Mouse (Mus musculus): ENCODE results near the gene Cacna2d1. TPM values are rescaled to one million over a fixed set of nuclear protein-coding genes. Genes with fewer than 3 reads are reported as not detected.

Cacna2d1 gene
- total and polyA plus RNA-seq, 3 experiments: 0.27 to 1.5 TPM; not detected in 1

GRCm38 (mm10) chr5:16166868-16167267, 232.4 kb downstream of the Cacna2d1 start:
- Histone ChIP-seq H3K27me3 (ENCODE audit: insufficient read depth, low read length) (no peaks in the 10 kb centered on the region), H3K4me1 (ENCODE audit: insufficient read depth, low read depth, low read length) (no peaks in the 10 kb centered on the region), H3K36me3 (replicated peaks) (no peaks in the 10 kb centered on the region), H3K9me3 (replicated peaks) (no peaks in the 10 kb centered on the region), H3K4me3 (ENCODE audit: low read depth, low read length) (no peak overlapping the region)
- DNase-seq (ENCODE audit: low spot score) (no peak), ATAC-seq (ENCODE audit: extremely low read depth, insufficient number of reproducible peaks, low FRiP score, poor library complexity, severe bottlenecking) (no peak)
- TF ChIP-seq POLR2AphosphoS5 (IDR thresholded peaks at IDR 0.05; ENCODE audit: insufficient replicate concordance, low read depth, low read length) (no peak), GATA1 (IDR thresholded peaks at IDR 0.05; ENCODE audit: borderline replicate concordance, low read length) (no peak), GATA2 (IDR thresholded peaks at IDR 0.05; ENCODE audit: borderline replicate concordance, low read depth, low read length) (no peak), TAL1 (conservative IDR thresholded peaks at IDR 0.05; ENCODE audit: low read depth, low read length) (no peak), CTCF (IDR thresholded peaks at IDR 0.05; ENCODE audit: low read depth, low read length) (no peak)

DNA sequence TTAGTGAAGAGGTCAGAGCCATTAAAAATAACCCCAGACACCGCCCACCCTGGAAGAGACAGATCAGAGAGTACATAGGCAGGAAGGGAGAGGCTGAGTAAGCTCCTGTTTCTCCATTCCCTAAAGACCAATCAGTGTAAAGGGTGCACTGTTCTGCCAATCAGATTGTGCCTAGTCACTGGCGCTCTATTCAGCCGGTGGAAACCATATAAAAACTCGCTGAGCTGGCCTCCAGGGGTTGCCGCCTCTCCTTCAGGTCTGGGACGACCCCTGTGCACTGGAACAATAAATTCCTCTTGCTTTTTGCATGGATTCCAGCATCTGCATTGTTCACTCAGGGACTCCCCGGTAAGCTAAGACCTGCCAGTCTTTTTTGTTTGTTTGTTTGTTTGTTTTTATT, 246.6 kb downstream of the Cacna2d1 start:
- H3K9me3 ChIP-seq (replicated peaks): no peaks in the 10 kb centered on the region
- no peak for ATAC-seq (ENCODE audit: extremely low read depth, insufficient number of reproducible peaks, low FRiP score, poor library complexity, severe bottlenecking)
- no peaks in the 10 kb centered on the region for H3K4me1 ChIP-seq (ENCODE audit: insufficient read depth, low read depth, low read length)
- H3K36me3 ChIP-seq (replicated peaks): no peaks in the 10 kb centered on the region
- H3K4me3 ChIP-seq (ENCODE audit: low read depth, low read length): no peak overlapping the region
- TF ChIP-seq TAL1 (conservative IDR thresholded peaks at IDR 0.05; ENCODE audit: low read depth, low read length) (no peak), GATA2 (IDR thresholded peaks at IDR 0.05; ENCODE audit: borderline replicate concordance, low read depth, low read length) (no peak), CTCF (IDR thresholded peaks at IDR 0.05; ENCODE audit: low read depth, low read length) (no peak), GATA1 (IDR thresholded peaks at IDR 0.05; ENCODE audit: borderline replicate concordance, low read length) (no peak), POLR2AphosphoS5 (IDR thresholded peaks at IDR 0.05; ENCODE audit: insufficient replicate concordance, low read depth, low read length) (no peak)
- H3K27me3 ChIP-seq (ENCODE audit: insufficient read depth, low read length): no peaks in the 10 kb centered on the region
- no peak for DNase-seq (ENCODE audit: low spot score)

- ATAC-seq (ENCODE audit: extremely low read depth, insufficient number of reproducible peaks, low FRiP score, poor library complexity, severe bottlenecking) (no peak), DNase-seq (ENCODE audit: low spot score) (no peak)
- Histone ChIP-seq H3K36me3 (replicated peaks) (no peaks in the 10 kb centered on the region), H3K4me1 (ENCODE audit: insufficient read depth, low read depth, low read length) (no peaks in the 10 kb centered on the region), H3K27me3 (ENCODE audit: insufficient read depth, low read length) (no peaks in the 10 kb centered on the region), H3K9me3 (replicated peaks) (no peaks in the 10 kb centered on the region), H3K4me3 (ENCODE audit: low read depth, low read length) (no peak overlapping the region)
- TF ChIP-seq CTCF (IDR thresholded peaks at IDR 0.05; ENCODE audit: low read depth, low read length): no peak
- TF ChIP-seq GATA2 (IDR thresholded peaks at IDR 0.05; ENCODE audit: borderline replicate concordance, low read depth, low read length): no peak
- TF ChIP-seq TAL1 (conservative IDR thresholded peaks at IDR 0.05; ENCODE audit: low read depth, low read length): no peak
- no peak for TF ChIP-seq POLR2AphosphoS5 (IDR thresholded peaks at IDR 0.05; ENCODE audit: insufficient replicate concordance, low read depth, low read length)
- no peak for TF ChIP-seq GATA1 (IDR thresholded peaks at IDR 0.05; ENCODE audit: borderline replicate concordance, low read length)
Measured at GRCm38 (mm10) chr5:16184064-16184463, 249.6 kb downstream of the Cacna2d1 start.

DNA sequence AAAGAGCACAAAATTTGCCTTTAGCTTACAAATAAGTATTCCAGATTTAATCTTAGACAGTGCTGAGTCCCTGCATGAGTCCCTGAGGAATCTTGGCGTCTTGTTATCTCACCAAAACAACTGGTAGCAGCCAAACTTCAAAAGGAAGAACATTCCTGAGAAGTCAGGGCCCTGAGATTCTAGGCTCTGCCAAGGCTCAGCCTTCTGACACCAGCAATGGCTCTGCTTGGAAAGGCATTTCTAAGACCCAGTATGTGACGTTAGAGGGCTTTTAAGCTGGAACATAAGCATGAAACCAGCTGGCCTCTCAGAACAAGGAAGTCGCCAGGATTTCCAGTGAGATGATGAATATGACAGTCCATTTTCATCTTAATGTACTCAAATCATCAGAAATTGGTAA, 253.4 kb downstream of the Cacna2d1 start:
- Histone ChIP-seq H3K9me3 (replicated peaks) (no peaks in the 10 kb centered on the region), H3K4me3 (ENCODE audit: low read depth, low read length) (no peak overlapping the region), H3K36me3 (replicated peaks) (no peaks in the 10 kb centered on the region), H3K27me3 (ENCODE audit: insufficient read depth, low read length) (no peaks in the 10 kb centered on the region), H3K4me1 (ENCODE audit: insufficient read depth, low read depth, low read length) (no peaks in the 10 kb centered on the region)
- TF ChIP-seq GATA2 (IDR thresholded peaks at IDR 0.05; ENCODE audit: borderline replicate concordance, low read depth, low read length): no peak
- TF ChIP-seq CTCF (IDR thresholded peaks at IDR 0.05; ENCODE audit: low read depth, low read length): no peak
- no peak for TF ChIP-seq GATA1 (IDR thresholded peaks at IDR 0.05; ENCODE audit: borderline replicate concordance, low read length)
- no peak for TF ChIP-seq TAL1 (conservative IDR thresholded peaks at IDR 0.05; ENCODE audit: low read depth, low read length)
- no peak for TF ChIP-seq POLR2AphosphoS5 (IDR thresholded peaks at IDR 0.05; ENCODE audit: insufficient replicate concordance, low read depth, low read length)
- DNase-seq (ENCODE audit: low spot score) (no peak), ATAC-seq (ENCODE audit: extremely low read depth, insufficient number of reproducible peaks, low FRiP score, poor library complexity, severe bottlenecking) (no peak)

DNA sequence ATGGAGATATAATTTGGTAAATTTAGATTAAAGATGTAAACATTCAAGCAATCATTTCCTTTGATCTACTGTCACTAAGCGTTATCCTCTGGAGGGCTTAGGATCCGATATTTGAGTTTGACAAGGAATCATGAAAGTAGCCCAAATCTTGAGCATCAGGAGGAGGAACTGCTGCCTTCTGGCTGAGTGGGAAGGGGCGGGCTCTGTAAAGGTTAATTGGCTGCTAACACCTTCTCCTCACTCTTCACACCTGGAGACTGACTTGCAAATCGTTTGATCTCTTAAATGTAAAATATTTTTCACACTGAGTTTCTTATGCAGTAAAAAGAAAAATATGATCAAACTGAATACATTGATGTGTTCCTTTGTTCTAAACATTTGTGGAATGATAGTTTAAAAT, 255.4 kb downstream of the Cacna2d1 start:
- DNase-seq (ENCODE audit: low spot score): no peak
- Histone ChIP-seq H3K27me3 (ENCODE audit: insufficient read depth, low read length) (no peaks in the 10 kb centered on the region), H3K36me3 (replicated peaks) (no peaks in the 10 kb centered on the region), H3K4me1 (ENCODE audit: insufficient read depth, low read depth, low read length) (no peaks in the 10 kb centered on the region), H3K4me3 (ENCODE audit: low read depth, low read length) (no peak overlapping the region), H3K9me3 (replicated peaks) (no peaks in the 10 kb centered on the region)
- no peak for TF ChIP-seq POLR2AphosphoS5 (IDR thresholded peaks at IDR 0.05; ENCODE audit: insufficient replicate concordance, low read depth, low read length)
- TF ChIP-seq GATA1 (IDR thresholded peaks at IDR 0.05; ENCODE audit: borderline replicate concordance, low read length): no peak
- no peak for TF ChIP-seq GATA2 (IDR thresholded peaks at IDR 0.05; ENCODE audit: borderline replicate concordance, low read depth, low read length)
- TF ChIP-seq TAL1 (conservative IDR thresholded peaks at IDR 0.05; ENCODE audit: low read depth, low read length): no peak
- no peak for TF ChIP-seq CTCF (IDR thresholded peaks at IDR 0.05; ENCODE audit: low read depth, low read length)
- ATAC-seq (ENCODE audit: extremely low read depth, insufficient number of reproducible peaks, low FRiP score, poor library complexity, severe bottlenecking): no peak

- Histone ChIP-seq H3K27me3 (ENCODE audit: insufficient read depth, low read length) (no peaks in the 10 kb centered on the region), H3K4me3 (ENCODE audit: low read depth, low read length) (no peak overlapping the region), H3K4me1 (ENCODE audit: insufficient read depth, low read depth, low read length) (no peaks in the 10 kb centered on the region), H3K36me3 (replicated peaks) (no peaks in the 10 kb centered on the region), H3K9me3 (replicated peaks) (no peaks in the 10 kb centered on the region)
- no peak for ATAC-seq (ENCODE audit: extremely low read depth, insufficient number of reproducible peaks, low FRiP score, poor library complexity, severe bottlenecking)
- no peak for DNase-seq (ENCODE audit: low spot score)
- no peak for TF ChIP-seq GATA2 (IDR thresholded peaks at IDR 0.05; ENCODE audit: borderline replicate concordance, low read depth, low read length)
Measured at GRCm38 (mm10) chr5:16191165-16191564, 256.7 kb downstream of the Cacna2d1 start.

- no peaks in the 10 kb centered on the region for H3K4me1 ChIP-seq (ENCODE audit: insufficient read depth, low read depth, low read length)
- ATAC-seq (ENCODE audit: extremely low read depth, insufficient number of reproducible peaks, low FRiP score, poor library complexity, severe bottlenecking) (no peak), DNase-seq (ENCODE audit: low spot score) (no peak)
- no peak for TF ChIP-seq TAL1 (conservative IDR thresholded peaks at IDR 0.05; ENCODE audit: low read depth, low read length)
- TF ChIP-seq POLR2AphosphoS5 (IDR thresholded peaks at IDR 0.05; ENCODE audit: insufficient replicate concordance, low read depth, low read length): no peak
- TF ChIP-seq GATA2 (IDR thresholded peaks at IDR 0.05; ENCODE audit: borderline replicate concordance, low read depth, low read length): no peak
- no peak for TF ChIP-seq CTCF (IDR thresholded peaks at IDR 0.05; ENCODE audit: low read depth, low read length)
- no peak for TF ChIP-seq GATA1 (IDR thresholded peaks at IDR 0.05; ENCODE audit: borderline replicate concordance, low read length)
- no peaks in the 10 kb centered on the region for H3K27me3 ChIP-seq (ENCODE audit: insufficient read depth, low read length)
- H3K36me3 ChIP-seq (replicated peaks): no peaks in the 10 kb centered on the region
- H3K4me3 ChIP-seq (ENCODE audit: low read depth, low read length): no peak overlapping the region
- H3K9me3 ChIP-seq (replicated peaks): no peaks in the 10 kb centered on the region
Measured at GRCm38 (mm10) chr5:16199816-16200215, 265.3 kb downstream of the Cacna2d1 start.
